Mouse (Mus musculus): ENCODE results near the gene Kif3c. TPM values are rescaled to one million over a fixed set of nuclear protein-coding genes. Genes with fewer than 3 reads are reported as not detected.

Gene Kif3c
- polyA plus RNA-seq, 1 experiment from 2014 or later: 3.5 TPM

GRCm38 (mm10) chr12:3422786-3423185, 57.9 kb downstream of the Kif3c start:
- no peak for ATAC-seq (replicated peaks; ENCODE audit: low FRiP score)
- DNase-seq (ENCODE audit: low spot score): no peak
- no peak overlapping the region for H3K27ac ChIP-seq (ENCODE audit: low read depth, low read length)
- no peaks in the 10 kb centered on the region for H3K9me3 ChIP-seq (ENCODE audit: control insufficient read depth, low read length)
- H3K36me3 ChIP-seq (ENCODE audit: control insufficient read depth, insufficient read depth, low read length): peaks cover 10% of the 10 kb centered on the region; the same call in 1 of the 2 replicates
- no peak overlapping the region for H3K4me2 ChIP-seq
- H3K27me3 ChIP-seq (replicated peaks; ENCODE audit: control insufficient read depth, insufficient read depth, low read length): no peaks in the 10 kb centered on the region
- H3K4me1 ChIP-seq (replicated peaks; ENCODE audit: control insufficient read depth, insufficient read depth, low read length): peaks cover 6% of the 10 kb centered on the region; the same call in 1 of the 2 replicates
- H3K9ac ChIP-seq (ENCODE audit: low read depth, low read length): no peak overlapping the region
- H3K4me3 ChIP-seq (ENCODE audit: low read depth, low read length): no peak overlapping the region
- WGBS: 86% methylated on average over 1 of the region's 1 CpGs

- Histone ChIP-seq H3K27me3 (replicated peaks; ENCODE audit: control insufficient read depth, insufficient read depth, low read length) (no peaks in the 10 kb centered on the region), H3K9me3 (ENCODE audit: control insufficient read depth, low read length) (no peaks in the 10 kb centered on the region), H3K27ac (ENCODE audit: low read depth, low read length) (no peak overlapping the region), H3K9ac (ENCODE audit: low read depth, low read length) (peak overlapping the region; percentile 30; the same call in 1 of the 2 replicates), H3K4me3 (ENCODE audit: low read depth, low read length) (no peak overlapping the region), H3K36me3 (ENCODE audit: control insufficient read depth, insufficient read depth, low read length) (0 out of 2 replicates have a peak, but pooled peaks cover 6% of the 10 kb centered on the region), H3K4me1 (replicated peaks; ENCODE audit: control insufficient read depth, insufficient read depth, low read length) (peaks cover 9% of the 10 kb centered on the region), H3K4me2 (peak overlapping the region; percentile 87)
- 79% methylated on average over 2 of the region's 2 CpGs for WGBS
- ATAC-seq (replicated peaks; ENCODE audit: low FRiP score): no peak
- no peak for DNase-seq (ENCODE audit: low spot score)
Measured at GRCm38 (mm10) chr12:3424179-3424578, 59.2 kb downstream of the Kif3c start.

DNA sequence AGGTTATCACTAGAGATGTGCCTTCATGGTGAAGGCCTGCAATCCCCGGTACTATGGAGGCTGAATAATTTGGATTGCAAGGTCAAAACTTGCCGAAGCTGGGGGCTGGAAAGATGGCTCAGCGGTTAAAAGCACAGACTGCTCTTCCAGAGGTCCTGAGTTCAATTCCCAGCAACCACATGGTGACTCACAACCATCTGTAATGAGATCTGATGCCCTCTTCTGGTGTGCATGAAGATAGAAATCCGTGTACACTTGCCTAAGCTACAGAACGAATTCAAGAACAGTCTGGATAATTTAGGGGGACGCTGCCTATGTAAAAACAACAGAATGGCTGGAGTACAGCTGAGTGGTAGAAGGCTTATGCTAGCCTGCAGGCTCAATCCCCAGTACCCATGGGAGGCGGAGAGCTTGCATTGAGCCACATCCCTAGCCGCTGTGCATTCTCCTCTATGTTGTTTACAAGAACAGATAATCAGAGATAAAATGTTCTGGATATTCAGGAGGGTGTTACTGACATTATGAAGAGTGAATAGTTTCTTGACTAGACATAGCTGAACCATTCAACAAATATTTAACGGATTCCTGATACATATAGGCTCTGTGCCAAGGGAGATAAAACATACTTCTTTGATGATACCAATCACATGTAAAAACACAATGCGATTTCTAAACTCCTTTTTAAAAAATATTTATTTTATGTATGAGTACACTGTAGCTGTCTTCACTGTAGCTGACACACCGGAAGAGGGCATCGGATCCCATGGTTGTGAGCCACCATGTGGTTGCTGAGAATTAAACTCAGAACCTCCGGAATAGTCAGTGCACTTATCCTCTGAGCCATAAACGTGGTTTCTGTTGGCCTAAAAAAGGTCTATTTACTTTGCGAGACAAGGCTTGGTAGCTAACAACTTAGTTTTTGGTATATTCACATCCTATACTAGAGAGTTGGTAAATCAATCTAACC, 60.7 kb downstream of the Kif3c start:
- H3K4me2 ChIP-seq: peak overlapping the region; percentile 87
- ATAC-seq (replicated peaks; ENCODE audit: low FRiP score) (peak; percentile 44), DNase-seq (ENCODE audit: low spot score) (no peak)
- peak overlapping the region; percentile 69 for H3K9ac ChIP-seq (ENCODE audit: low read depth, low read length)
- 0 out of 2 replicates have a peak, but pooled peaks cover 6% of the 10 kb centered on the region for H3K36me3 ChIP-seq (ENCODE audit: control insufficient read depth, insufficient read depth, low read length)
- H3K9me3 ChIP-seq (ENCODE audit: control insufficient read depth, low read length): no peaks in the 10 kb centered on the region
- 32% methylated on average over 15 of the region's 15 CpGs for WGBS
- H3K4me3 ChIP-seq (ENCODE audit: low read depth, low read length): peak overlapping the region; percentile 99
- peaks cover 18% of the 10 kb centered on the region for H3K4me1 ChIP-seq (replicated peaks; ENCODE audit: control insufficient read depth, insufficient read depth, low read length)
- H3K27me3 ChIP-seq (replicated peaks; ENCODE audit: control insufficient read depth, insufficient read depth, low read length): no peaks in the 10 kb centered on the region
- peak overlapping the region; percentile 100 for H3K27ac ChIP-seq (ENCODE audit: low read depth, low read length)

DNA sequence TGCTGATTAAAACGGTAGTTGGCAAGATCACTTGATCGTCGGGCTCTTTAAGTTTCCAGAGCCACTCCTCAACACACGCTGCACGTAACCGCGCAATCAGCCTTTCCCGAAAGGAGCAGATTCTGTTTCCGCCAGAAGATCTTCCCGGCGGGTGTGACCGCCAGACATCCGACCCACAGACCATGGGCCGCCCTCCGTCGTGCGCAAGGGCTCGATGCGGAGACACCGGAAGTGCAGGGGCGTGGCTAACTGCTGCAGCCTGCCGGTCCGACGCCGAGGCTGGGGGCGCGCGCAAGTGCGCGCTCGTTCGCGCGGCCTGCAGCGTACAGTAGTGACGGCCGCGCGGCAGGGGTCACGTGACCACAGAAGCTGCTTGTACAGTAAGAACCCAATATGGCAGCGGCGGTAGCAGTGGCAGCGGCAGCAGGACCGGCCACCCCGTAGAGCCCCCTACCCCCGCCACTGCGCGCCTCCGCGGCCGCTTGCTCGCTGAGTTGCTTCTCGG, 61.6 kb downstream of the Kif3c start, which contains the start of gene Asxl2:
Gene Asxl2, plus strand, starts transcription at position 328 of the 505 bp plus-strand sequence.
- H3K27me3 ChIP-seq (replicated peaks; ENCODE audit: control insufficient read depth, insufficient read depth, low read length): no peaks in the 10 kb centered on the region
- H3K4me2 ChIP-seq: peak within 1 kb of the TSS; percentile 87
- peak within 1 kb of the TSS; percentile 99 for H3K4me3 ChIP-seq (ENCODE audit: low read depth, low read length)
- H3K27ac ChIP-seq (ENCODE audit: low read depth, low read length): peak within 1 kb of the TSS; percentile 100
- DNase-seq (ENCODE audit: low spot score) (peak; percentile 99), ATAC-seq (replicated peaks; ENCODE audit: low FRiP score) (peak; percentile 90)
- peaks cover 5% of the 10 kb centered on the region; the same call in 1 of the 2 replicates for H3K36me3 ChIP-seq (ENCODE audit: control insufficient read depth, insufficient read depth, low read length)
- H3K4me1 ChIP-seq (replicated peaks; ENCODE audit: control insufficient read depth, insufficient read depth, low read length): peaks cover 18% of the 10 kb centered on the region
- no peaks in the 10 kb centered on the region for H3K9me3 ChIP-seq (ENCODE audit: control insufficient read depth, low read length)
- WGBS: 0% methylated on average over 53 of the region's 53 CpGs
- H3K9ac ChIP-seq (ENCODE audit: low read depth, low read length): peak within 1 kb of the TSS; percentile 99

DNA sequence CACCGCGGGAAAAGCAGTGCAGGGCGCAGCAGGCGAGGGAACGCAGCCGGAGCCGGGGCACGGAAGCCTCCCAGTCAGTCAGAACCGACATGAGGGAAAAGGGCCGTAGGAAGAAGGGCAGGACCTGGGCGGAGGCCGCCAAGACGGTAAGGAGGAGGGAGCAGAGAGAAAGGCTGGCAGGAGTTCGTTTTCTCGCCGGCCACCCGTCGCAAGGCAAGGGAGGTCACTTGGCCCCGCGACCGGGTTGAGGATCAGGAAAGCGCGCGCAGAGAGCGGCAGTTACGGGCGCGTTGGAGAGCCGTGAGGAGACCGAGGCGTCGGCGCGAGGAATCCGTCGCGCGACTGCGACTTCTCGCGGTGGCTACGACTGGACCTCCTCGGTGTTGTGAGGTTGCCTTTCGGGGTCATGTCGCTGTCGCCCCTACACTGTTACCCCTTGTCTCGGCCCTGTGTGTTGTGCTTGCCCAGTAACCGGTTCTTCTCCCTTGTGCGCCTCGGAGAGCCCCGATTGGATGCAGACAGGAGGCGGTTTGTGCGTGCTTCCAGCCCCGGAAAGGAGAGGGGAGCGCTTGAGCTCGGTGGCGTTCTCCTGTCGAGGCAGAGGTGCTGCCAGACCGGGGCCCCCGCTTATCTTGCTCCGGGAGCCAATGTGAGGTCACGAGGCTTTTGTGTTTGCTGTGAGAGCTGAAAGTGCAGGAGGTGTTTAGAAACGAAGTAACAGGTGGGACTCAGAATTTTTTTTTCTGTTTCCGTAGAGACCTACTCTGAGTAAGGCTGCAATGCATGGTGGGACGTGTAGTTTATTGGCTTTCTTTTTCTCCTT, 62.3 kb downstream of the Kif3c start:
- H3K4me3 ChIP-seq (ENCODE audit: low read depth, low read length): peak overlapping the region; percentile 99
- H3K27me3 ChIP-seq (replicated peaks; ENCODE audit: control insufficient read depth, insufficient read depth, low read length): no peaks in the 10 kb centered on the region
- ATAC-seq (replicated peaks; ENCODE audit: low FRiP score): peak; percentile 65
- H3K9ac ChIP-seq (ENCODE audit: low read depth, low read length): peak overlapping the region; percentile 99
- under 1% methylated on average over 65 of the region's 65 CpGs for WGBS
- peak; percentile 86 for DNase-seq (ENCODE audit: low spot score)
- peak overlapping the region; percentile 87 for H3K4me2 ChIP-seq
- H3K4me1 ChIP-seq (replicated peaks; ENCODE audit: control insufficient read depth, insufficient read depth, low read length): peaks cover 18% of the 10 kb centered on the region
- H3K27ac ChIP-seq (ENCODE audit: low read depth, low read length): peak overlapping the region; percentile 100
- no peaks in the 10 kb centered on the region for H3K9me3 ChIP-seq (ENCODE audit: control insufficient read depth, low read length)
- H3K36me3 ChIP-seq (ENCODE audit: control insufficient read depth, insufficient read depth, low read length): peaks cover 5% of the 10 kb centered on the region; the same call in 1 of the 2 replicates

- 55% methylated on average over 11 of the region's 11 CpGs for WGBS
- H3K27ac ChIP-seq (ENCODE audit: low read depth, low read length): peak overlapping the region; percentile 100
- ATAC-seq (replicated peaks; ENCODE audit: low FRiP score) (no peak), DNase-seq (ENCODE audit: low spot score) (no peak)
- H3K9me3 ChIP-seq (ENCODE audit: control insufficient read depth, low read length): no peaks in the 10 kb centered on the region
- peaks cover 2% of the 10 kb centered on the region; the same call in 1 of the 2 replicates for H3K36me3 ChIP-seq (ENCODE audit: control insufficient read depth, insufficient read depth, low read length)
- peak overlapping the region; percentile 99; the same call in 1 of the 2 replicates for H3K9ac ChIP-seq (ENCODE audit: low read depth, low read length)
- H3K4me2 ChIP-seq: peak overlapping the region; percentile 87
- H3K4me1 ChIP-seq (replicated peaks; ENCODE audit: control insufficient read depth, insufficient read depth, low read length): peaks cover 18% of the 10 kb centered on the region
- H3K27me3 ChIP-seq (replicated peaks; ENCODE audit: control insufficient read depth, insufficient read depth, low read length): no peaks in the 10 kb centered on the region
- H3K4me3 ChIP-seq (ENCODE audit: low read depth, low read length): peak overlapping the region; percentile 99
Measured at GRCm38 (mm10) chr12:3427891-3428775, 63.2 kb downstream of the Kif3c start.

DNA sequence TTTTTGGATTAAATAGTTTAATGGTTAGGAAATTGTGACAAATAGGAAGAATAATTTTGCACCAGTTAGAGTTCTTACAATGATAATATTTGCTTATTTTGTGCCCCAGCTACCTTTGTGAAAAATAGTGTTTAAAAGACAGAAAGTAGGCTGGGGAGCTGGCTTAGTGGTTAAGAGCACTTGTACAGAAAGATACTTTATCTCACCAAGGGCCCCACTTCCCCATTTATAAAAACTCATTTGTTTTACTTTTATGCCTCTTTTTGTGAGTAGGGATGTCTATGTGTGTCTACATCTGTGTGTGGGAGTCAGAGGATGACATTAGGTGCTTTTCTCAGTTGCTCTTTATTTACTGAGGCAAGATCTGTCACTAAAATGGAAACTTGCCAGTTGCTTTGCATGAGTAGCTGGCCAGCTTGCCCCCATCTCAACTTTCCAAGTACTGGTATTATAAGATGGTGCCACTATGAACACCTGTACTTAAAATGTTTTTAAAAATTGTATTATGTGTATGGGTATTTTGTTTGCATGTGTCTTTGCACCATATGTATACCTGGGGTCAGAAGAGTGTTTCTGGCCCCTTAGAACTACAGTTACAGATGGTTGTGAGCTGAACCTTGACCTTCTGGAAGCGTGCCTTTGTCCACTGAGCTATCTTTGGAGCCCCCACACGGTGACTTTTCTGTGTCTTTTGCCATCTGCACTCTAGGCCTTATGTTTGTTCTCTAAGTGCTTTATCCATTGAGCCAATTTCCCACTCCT, 64.9 kb downstream of the Kif3c start:
- Histone ChIP-seq H3K36me3 (ENCODE audit: control insufficient read depth, insufficient read depth, low read length) (peaks cover 2% of the 10 kb centered on the region; the same call in 1 of the 2 replicates), H3K4me3 (ENCODE audit: low read depth, low read length) (no peak overlapping the region), H3K4me2 (peak overlapping the region; percentile 47), H3K9me3 (ENCODE audit: control insufficient read depth, low read length) (no peaks in the 10 kb centered on the region), H3K9ac (ENCODE audit: low read depth, low read length) (no peak overlapping the region), H3K27me3 (replicated peaks; ENCODE audit: control insufficient read depth, insufficient read depth, low read length) (no peaks in the 10 kb centered on the region), H3K27ac (ENCODE audit: low read depth, low read length) (no peak overlapping the region), H3K4me1 (replicated peaks; ENCODE audit: control insufficient read depth, insufficient read depth, low read length) (peaks cover 18% of the 10 kb centered on the region)
- ATAC-seq (replicated peaks; ENCODE audit: low FRiP score) (no peak), DNase-seq (ENCODE audit: low spot score) (no peak)
- WGBS: 73% methylated on average over 2 of the region's 2 CpGs
